Mouse (Mus musculus): ENCODE data around the gene Sipa1l1. TPM values are rescaled to one million over a fixed set of nuclear protein-coding genes. Genes with fewer than 3 reads are reported as not detected.
A peak's percentile ranks its signal among the peaks of the same experiment; 100 is the strongest.
"Not testable (repeated sequence)": the region's sequence is repeated elsewhere in the genome, so short reads cannot be mapped to it uniquely, and the experiment has no call there.

Sipa1l1 gene
- polyA plus RNA-seq, 1 experiment: 152 TPM

GRCm38 (mm10) chr12:82476028-82476427 is 306.9 kb downstream of the Sipa1l1 start:
- Histone ChIP-seq H3K4me1 (ENCODE audit: control insufficient read depth, insufficient read depth, low read length) (peaks cover 3% of the 10 kb centered on the region; the same call in 1 of the 2 replicates), H3K27ac (ENCODE audit: insufficient read depth, low read length) (no peak overlapping the region), H3K4me3 (ENCODE audit: insufficient read depth, low read length) (no peak overlapping the region)
- TF ChIP-seq CTCF (IDR thresholded peaks at IDR 0.05; ENCODE audit: extremely low read depth, insufficient read depth, low read length): no peak
- TF ChIP-seq POLR2A (IDR thresholded peaks at IDR 0.05; ENCODE audit: extremely low read depth, insufficient read depth, low read length): no peak

DNA sequence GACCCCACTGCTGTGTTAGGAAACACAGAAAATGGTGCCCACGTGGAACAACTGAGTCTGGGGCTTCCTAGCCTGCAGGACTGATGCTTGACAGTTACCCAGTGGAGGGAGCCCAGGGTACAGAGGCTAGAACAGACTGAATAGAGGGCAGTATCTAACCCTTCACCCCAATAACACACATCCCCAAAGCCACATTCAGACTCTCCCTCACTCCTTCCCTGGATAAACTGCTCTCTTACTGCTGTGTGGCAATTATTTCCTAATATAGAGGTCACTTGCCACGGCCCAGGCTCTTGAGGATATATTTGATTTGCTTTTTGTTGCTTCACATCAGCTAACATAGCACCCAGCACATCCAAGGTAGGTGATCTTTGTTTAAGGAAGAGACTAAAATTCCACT is 307.5 kb downstream of the Sipa1l1 start:
- H3K4me3 ChIP-seq (ENCODE audit: insufficient read depth, low read length): no peak overlapping the region
- H3K4me1 ChIP-seq (ENCODE audit: control insufficient read depth, insufficient read depth, low read length): peaks cover 3% of the 10 kb centered on the region; the same call in 1 of the 2 replicates
- H3K27ac ChIP-seq (ENCODE audit: insufficient read depth, low read length): no peak overlapping the region
- TF ChIP-seq POLR2A (IDR thresholded peaks at IDR 0.05; ENCODE audit: extremely low read depth, insufficient read depth, low read length): no peak
- no peak for TF ChIP-seq CTCF (IDR thresholded peaks at IDR 0.05; ENCODE audit: extremely low read depth, insufficient read depth, low read length)

DNA sequence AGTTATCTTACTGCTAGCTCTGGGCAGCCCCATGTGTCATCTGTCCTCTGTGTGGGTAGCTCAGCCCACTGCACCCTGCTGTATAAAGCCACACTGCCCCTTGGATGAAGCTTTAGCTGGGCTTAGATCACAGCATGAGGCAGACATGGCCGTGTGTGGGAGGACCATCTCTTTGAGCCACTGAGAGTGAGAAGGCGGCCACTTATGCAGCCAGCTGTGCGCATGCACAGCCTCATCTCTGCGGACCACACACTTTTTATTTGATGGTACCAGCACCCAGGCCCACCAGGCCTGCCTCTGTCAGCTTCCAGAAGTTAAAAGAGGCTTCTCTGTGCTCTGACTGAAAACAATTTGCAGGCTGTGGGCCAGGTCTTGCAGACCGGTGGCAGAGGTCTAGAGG is 308.7 kb downstream of the Sipa1l1 start:
- Histone ChIP-seq H3K27ac (ENCODE audit: insufficient read depth, low read length) (no peak overlapping the region), H3K4me1 (ENCODE audit: control insufficient read depth, insufficient read depth, low read length) (peaks cover 3% of the 10 kb centered on the region; the same call in 1 of the 2 replicates), H3K4me3 (ENCODE audit: insufficient read depth, low read length) (no peak overlapping the region)
- TF ChIP-seq POLR2A (IDR thresholded peaks at IDR 0.05; ENCODE audit: extremely low read depth, insufficient read depth, low read length) (no peak), CTCF (IDR thresholded peaks at IDR 0.05; ENCODE audit: extremely low read depth, insufficient read depth, low read length) (no peak)

- Histone ChIP-seq H3K4me1 (ENCODE audit: control insufficient read depth, insufficient read depth, low read length) (peaks cover 3% of the 10 kb centered on the region; the same call in 1 of the 2 replicates), H3K4me3 (ENCODE audit: insufficient read depth, low read length) (no peak overlapping the region), H3K27ac (ENCODE audit: insufficient read depth, low read length) (no peak overlapping the region)
- no peak for TF ChIP-seq POLR2A (IDR thresholded peaks at IDR 0.05; ENCODE audit: extremely low read depth, insufficient read depth, low read length)
- no peak for TF ChIP-seq CTCF (IDR thresholded peaks at IDR 0.05; ENCODE audit: extremely low read depth, insufficient read depth, low read length)
These were observed 309.1 kb downstream of the Sipa1l1 start for GRCm38 (mm10) chr12:82478256-82478655.

- Histone ChIP-seq H3K27ac (ENCODE audit: insufficient read depth, low read length) (no peak overlapping the region), H3K4me3 (ENCODE audit: insufficient read depth, low read length) (no peak overlapping the region), H3K4me1 (ENCODE audit: control insufficient read depth, insufficient read depth, low read length) (peaks cover 3% of the 10 kb centered on the region; the same call in 1 of the 2 replicates)
- TF ChIP-seq POLR2A (IDR thresholded peaks at IDR 0.05; ENCODE audit: extremely low read depth, insufficient read depth, low read length): no peak
- no peak for TF ChIP-seq CTCF (IDR thresholded peaks at IDR 0.05; ENCODE audit: extremely low read depth, insufficient read depth, low read length)
These were observed 310.3 kb downstream of the Sipa1l1 start for GRCm38 (mm10) chr12:82479393-82479792.

DNA sequence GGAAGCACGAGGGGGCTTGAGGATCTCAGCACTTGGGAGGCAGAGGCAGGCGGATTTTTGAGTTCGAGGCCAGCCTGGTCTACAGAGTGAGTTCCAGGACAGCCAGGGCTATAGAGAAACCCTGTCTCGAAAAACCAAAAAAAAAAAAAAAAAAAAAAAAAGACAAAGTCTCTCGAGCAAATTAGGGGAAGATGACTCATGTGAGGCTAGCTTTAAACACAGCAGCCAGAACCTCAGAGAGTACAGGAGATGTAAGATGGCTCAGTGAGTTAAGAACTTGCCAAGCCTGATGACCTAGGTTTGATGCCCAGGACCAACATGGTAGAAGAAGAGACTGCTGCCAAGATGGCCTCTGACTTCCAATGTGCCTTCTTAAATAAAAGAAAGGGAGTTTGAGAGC is 311.3 kb downstream of the Sipa1l1 start:
- H3K4me3 ChIP-seq (ENCODE audit: insufficient read depth, low read length); H3K27ac ChIP-seq (ENCODE audit: insufficient read depth, low read length); H3K4me1 ChIP-seq (ENCODE audit: control insufficient read depth, insufficient read depth, low read length): not testable (repeated sequence)

DNA sequence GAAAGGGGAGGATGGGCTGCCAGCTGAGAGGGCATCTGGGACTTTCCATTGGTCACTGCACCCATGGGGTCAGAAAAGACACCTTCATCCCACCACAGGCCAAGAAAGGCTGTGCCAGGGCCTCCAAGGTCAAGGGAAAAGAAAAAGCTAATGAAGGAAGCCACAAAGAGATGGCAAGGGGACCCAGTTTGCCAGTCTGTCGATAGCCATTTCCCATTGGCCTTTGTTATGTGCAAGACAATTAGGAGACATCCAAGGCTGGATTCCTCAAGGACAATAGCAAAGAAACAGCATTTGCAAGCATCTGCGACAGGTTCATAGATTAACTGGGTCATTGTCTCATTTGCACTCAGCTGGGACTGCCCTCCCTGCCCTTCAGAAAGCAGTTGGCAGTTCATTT is 316.3 kb downstream of the Sipa1l1 start:
- H3K27ac ChIP-seq (ENCODE audit: insufficient read depth, low read length): no peak overlapping the region
- peaks cover 2% of the 10 kb centered on the region; the same call in 1 of the 2 replicates for H3K4me1 ChIP-seq (ENCODE audit: control insufficient read depth, insufficient read depth, low read length)
- no peak for TF ChIP-seq CTCF (IDR thresholded peaks at IDR 0.05; ENCODE audit: extremely low read depth, insufficient read depth, low read length)
- no peak for TF ChIP-seq POLR2A (IDR thresholded peaks at IDR 0.05; ENCODE audit: extremely low read depth, insufficient read depth, low read length)
- H3K4me3 ChIP-seq (ENCODE audit: insufficient read depth, low read length): no peak overlapping the region

DNA sequence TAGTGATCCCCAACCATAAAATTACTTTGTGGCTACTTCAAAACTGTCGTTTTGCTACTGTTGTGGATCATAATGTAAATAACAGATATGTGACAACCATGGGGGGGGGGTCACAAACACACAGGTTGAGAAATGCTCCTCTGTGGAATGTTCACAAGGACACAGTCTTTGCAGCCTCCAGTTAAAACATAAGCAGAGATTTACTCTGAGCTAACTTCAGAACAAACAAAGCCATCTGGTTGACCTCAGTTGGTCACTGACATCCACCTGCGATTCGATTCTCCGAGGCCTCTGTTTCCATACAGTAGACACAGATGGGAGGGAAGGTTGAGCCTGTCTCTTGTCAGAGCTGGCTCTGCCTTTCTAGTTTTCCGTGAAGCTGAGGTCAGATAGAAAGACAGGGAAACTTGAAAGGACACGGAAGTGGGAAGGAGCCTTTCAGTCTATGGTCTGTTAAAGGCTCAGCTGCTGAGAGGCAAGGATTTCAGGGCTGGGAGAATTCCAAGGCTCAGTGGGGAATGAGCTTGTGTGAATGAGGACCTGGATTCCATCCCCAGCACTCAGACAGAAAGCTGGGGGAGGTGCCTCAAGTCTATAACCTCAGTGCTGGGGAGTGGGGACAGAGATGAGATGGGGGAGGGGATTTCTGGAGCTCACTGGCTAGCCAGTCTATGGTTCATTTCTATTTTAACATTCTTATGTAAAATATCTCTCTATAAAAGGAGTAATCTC is 317.9 kb downstream of the Sipa1l1 start:
- Histone ChIP-seq H3K27ac (ENCODE audit: insufficient read depth, low read length) (no peak overlapping the region), H3K4me3 (ENCODE audit: insufficient read depth, low read length) (no peak overlapping the region), H3K4me1 (ENCODE audit: control insufficient read depth, insufficient read depth, low read length) (no peaks in the 10 kb centered on the region)
- TF ChIP-seq POLR2A (IDR thresholded peaks at IDR 0.05; ENCODE audit: extremely low read depth, insufficient read depth, low read length) (no peak), CTCF (IDR thresholded peaks at IDR 0.05; ENCODE audit: extremely low read depth, insufficient read depth, low read length) (no peak)

- Histone ChIP-seq H3K4me3 (ENCODE audit: insufficient read depth, low read length) (no peak overlapping the region), H3K4me1 (ENCODE audit: control insufficient read depth, insufficient read depth, low read length) (no peaks in the 10 kb centered on the region), H3K27ac (ENCODE audit: insufficient read depth, low read length) (no peak overlapping the region)
- peak; percentile 52 for TF ChIP-seq CTCF (IDR thresholded peaks at IDR 0.05; ENCODE audit: extremely low read depth, insufficient read depth, low read length)
- no peak for TF ChIP-seq POLR2A (IDR thresholded peaks at IDR 0.05; ENCODE audit: extremely low read depth, insufficient read depth, low read length)
These were observed 320.0 kb downstream of the Sipa1l1 start for GRCm38 (mm10) chr12:82489093-82489492.

GRCm38 (mm10) chr12:82489621-82490020 is 320.5 kb downstream of the Sipa1l1 start:
- no peak overlapping the region for H3K4me3 ChIP-seq (ENCODE audit: insufficient read depth, low read length)
- no peaks in the 10 kb centered on the region for H3K4me1 ChIP-seq (ENCODE audit: control insufficient read depth, insufficient read depth, low read length)
- TF ChIP-seq POLR2A (IDR thresholded peaks at IDR 0.05; ENCODE audit: extremely low read depth, insufficient read depth, low read length) (no peak), CTCF (IDR thresholded peaks at IDR 0.05; ENCODE audit: extremely low read depth, insufficient read depth, low read length) (no peak)
- no peak overlapping the region for H3K27ac ChIP-seq (ENCODE audit: insufficient read depth, low read length)

Measured in cortical plate, adult 2 months (tissue).